Mouse (Mus musculus): ENCODE data around the gene Chil5. TPM values are rescaled to one million over a fixed set of nuclear protein-coding genes. Genes with fewer than 3 reads are reported as not detected.
"Not testable (repeated sequence)": the region's sequence is repeated elsewhere in the genome, so short reads cannot be mapped to it uniquely, and the experiment has no call there.

Chil5 gene
- total RNA-seq, 2 experiments from 2014 or later: not detected

DNA sequence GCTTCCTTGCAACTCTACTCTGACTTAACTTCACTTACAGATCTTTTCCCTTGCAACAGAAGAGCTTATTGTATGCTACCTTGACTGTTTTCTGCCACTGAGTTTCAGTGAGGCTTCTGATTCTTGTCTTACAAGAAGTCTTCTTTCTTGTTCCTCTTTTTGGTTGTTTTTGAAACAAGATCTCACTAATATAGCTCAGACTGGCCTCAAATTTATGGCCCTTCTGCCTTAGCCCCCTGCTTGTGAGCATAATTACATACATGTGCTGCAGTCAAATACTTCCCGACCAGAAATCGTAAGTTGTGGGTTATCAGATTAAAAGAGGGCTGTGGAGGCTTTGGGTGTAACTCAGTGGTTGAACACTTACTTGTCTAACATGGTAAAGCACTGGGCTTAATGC lies 37.9 kb downstream of the Chil5 start:
- intact Hi-C loops (cut with DNase I): loop anchor here (5.0 kb wide), 1 partner anchor 453 kb away; no protein-coding TSS in a partner anchor
- no peak for TF ChIP-seq CTCF (IDR thresholded peaks at IDR 0.05)
- no peak for DNase-seq
- Histone ChIP-seq H3K4me3 (no peak overlapping the region), H3K27ac (no peak overlapping the region)

DNA sequence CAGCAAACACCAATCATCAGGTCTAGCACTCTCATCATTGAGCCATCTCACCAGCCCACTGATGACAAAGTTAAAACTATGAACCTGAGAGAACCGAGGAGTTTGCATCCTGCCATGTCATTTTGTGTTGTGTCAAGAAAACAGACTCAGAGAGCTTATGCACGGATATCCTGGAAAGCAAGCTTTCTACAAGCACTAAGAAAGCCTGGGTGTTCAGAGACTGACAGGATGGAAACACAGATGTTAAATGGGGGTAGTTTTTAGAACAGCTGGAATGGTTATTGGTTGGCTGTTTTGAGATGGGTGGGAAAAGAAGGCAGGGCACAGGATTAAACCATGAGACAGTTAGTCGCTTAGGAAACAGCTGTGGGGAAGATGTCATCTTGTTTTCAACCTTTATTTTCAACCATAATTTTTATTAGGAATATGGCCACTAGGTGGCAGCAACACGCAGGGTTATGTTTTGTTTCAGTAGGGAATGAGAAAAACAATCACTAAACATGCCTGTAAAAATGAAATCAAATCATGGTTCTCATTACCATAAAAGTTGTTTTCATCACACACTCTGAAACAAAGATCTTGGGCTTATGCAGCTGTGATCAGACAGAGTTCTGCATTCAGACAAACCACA lies 40.8 kb downstream of the Chil5 start:
- Histone ChIP-seq H3K27ac (no peak overlapping the region), H3K4me3 (no peak overlapping the region)
- DNase-seq: peak; percentile 32
- intact Hi-C loops (cut with DNase I): loop anchor here (5.0 kb wide), 1 partner anchor 456 kb away; no protein-coding TSS in a partner anchor
- peak; percentile 82 for TF ChIP-seq CTCF (IDR thresholded peaks at IDR 0.05)

DNA sequence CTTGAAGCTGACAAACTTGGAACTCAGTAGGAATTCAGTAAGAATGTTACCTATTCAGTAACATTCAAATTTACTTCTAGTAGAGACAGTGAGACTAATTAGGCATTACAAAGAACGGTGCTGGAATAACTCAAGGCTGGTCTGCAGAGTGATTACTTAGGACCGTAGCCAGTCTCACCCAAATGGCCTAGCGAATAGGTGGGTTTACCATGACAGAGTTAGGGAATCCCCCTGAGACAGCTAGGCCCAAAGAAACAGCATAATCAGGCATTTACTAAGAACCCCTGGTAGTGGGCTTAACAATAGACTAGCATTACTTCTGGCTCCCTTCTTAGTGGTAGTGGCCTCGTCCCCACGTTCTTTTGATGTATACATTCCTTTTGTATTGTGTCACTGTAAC lies 43.0 kb downstream of the Chil5 start:
- intact Hi-C loops (cut with DNase I): loop anchor here (5.0 kb wide), 1 partner anchor 458 kb away; no protein-coding TSS in a partner anchor
- DNase-seq, H3K27ac ChIP-seq, H3K4me3 ChIP-seq: not testable (repeated sequence)

DNA sequence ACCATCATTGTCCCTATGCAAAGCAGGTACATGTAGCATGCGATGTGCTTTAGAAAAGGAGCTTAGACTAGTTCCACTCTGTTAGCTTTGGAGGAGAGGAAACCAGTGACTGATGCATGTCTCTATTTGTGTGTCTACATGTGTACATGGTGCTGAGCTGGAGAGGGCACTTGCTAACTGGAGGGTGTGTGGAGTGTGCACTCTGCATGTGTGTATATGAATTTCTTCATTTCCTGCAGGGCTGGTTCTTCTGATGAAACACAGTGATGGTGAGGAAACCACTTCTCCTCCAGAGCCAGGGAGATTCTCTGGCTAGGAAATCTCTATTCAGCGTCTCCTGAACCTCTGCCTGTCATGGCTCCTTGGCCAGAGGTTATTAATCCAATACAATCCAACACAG lies 58.4 kb downstream of the Chil5 start:
- intact Hi-C loops (cut with DNase I): no loop called here
- no peak for DNase-seq
- no peak for TF ChIP-seq CTCF (IDR thresholded peaks at IDR 0.05)

DNA sequence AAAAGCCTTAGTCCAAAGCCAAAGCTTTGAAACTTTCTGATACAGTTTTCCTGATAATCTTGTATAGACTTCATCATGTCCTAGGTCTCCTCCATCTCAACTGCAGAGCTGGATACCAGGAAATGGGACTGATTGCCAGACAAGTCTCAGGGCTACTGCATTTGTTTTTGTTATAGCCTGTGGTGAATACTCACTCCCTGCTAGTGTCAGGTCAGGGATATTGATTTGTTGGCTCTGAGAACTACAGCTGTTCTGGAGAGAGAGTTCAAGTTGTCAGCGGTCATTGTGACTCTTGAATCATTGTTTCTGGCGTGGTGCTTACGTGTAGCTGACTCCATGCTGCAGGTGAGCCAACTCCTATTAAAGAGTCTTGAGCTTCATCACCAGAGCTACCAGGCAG lies 59.2 kb downstream of the Chil5 start, which contains the start of gene Ovgp1:
TSS of gene Ovgp1 (plus strand) at position 301 of the 400 bp plus-strand sequence.
- intact Hi-C loops (cut with DNase I): no loop called here
- no peak within 1 kb of the TSS for H3K27ac ChIP-seq
- no peak for DNase-seq
- no peak within 1 kb of the TSS for H3K4me3 ChIP-seq
- no peak for TF ChIP-seq CTCF (IDR thresholded peaks at IDR 0.05)

More for the DNA sequence above, 58.4 kb downstream of the Chil5 start:
- Histone ChIP-seq H3K4me3 (no peak overlapping the region), H3K27ac (no peak overlapping the region)

DNA sequence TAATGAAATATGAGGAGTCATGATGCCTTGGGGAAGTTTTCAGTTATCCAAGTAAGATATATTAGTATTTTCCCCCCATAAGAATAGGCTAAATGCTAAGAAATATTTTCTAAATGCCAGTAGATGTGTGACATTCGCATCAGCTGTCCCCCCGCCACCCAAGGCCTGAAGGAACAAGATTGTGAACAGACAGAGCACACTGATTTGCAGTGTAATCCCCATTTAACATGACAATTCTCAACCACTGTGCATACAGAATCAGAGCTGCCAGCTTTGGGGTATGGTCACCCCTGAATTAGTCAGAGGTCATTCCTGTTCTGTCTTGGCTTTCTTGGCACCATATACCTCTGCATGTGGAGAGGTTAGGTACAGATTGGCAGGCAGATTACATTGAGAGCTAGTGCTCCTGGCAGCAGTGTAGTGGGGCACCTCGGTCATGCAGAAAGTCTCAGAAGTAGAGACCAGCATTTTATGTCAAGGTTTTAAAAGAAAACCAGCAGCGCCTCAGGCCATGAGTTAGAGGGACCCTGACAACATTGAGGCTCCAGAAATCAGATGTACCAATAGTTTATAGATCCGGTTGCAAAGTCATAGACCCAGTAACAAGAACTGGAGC lies 60.7 kb downstream of the Chil5 start:
- Histone ChIP-seq H3K4me3 (no peak overlapping the region), H3K27ac (no peak overlapping the region)
- no peak for TF ChIP-seq CTCF (IDR thresholded peaks at IDR 0.05)
- DNase-seq: no peak
- intact Hi-C loops (cut with DNase I): no loop called here

Other genes starting within 250 kb of the Chil5 start
- gene Rap1a, start 231.5 kb downstream of the Chil5 start, total RNA-seq (2021): 100 to 1,000 TPM in 1 of 2 experiments, 10 to 100 TPM in 1; 86.7 to 101 TPM
- not detected for gene Adora3, start 162.0 kb downstream of the Chil5 start, total RNA-seq (2021)
- gene Tmigd3, start 161.9 kb downstream of the Chil5 start, total RNA-seq (2021): not detected
- under 1 TPM; 0.84 to 0.92 TPM for gene I830077J02Rik, start 100.2 kb downstream of the Chil5 start, total RNA-seq (2021)
- 10 to 100 TPM; 29.4 to 30.5 TPM for gene Wdr77, start 73.4 kb downstream of the Chil5 start, total RNA-seq (2021)
- 100 to 1,000 TPM; 520 to 826 TPM for gene Atp5f1, start 72.7 kb downstream of the Chil5 start, total RNA-seq (2021)
- 1 to 10 TPM in 1 of 2 experiments, under 1 TPM in 1; 0.82 to 1.1 TPM for gene Ovgp1, start 59.1 kb downstream of the Chil5 start, total RNA-seq (2021)
- not detected for gene Pifo, start 18.2 kb downstream of the Chil5 start, total RNA-seq (2021)
- gene Chia1, start 80.4 kb upstream of the Chil5 start, total RNA-seq (2021): not detected
- gene Chil3, start 134.8 kb upstream of the Chil5 start, total RNA-seq (2021): not detected
- not detected for gene Chil4, start 186.7 kb upstream of the Chil5 start, total RNA-seq (2021)

Measured in gastrocnemius, adult 2 months (tissue).